Mouse (Mus musculus) midbrain, postnatal 0 days (tissue): Measurements from ENCODE around the gene Llph. TPM values are rescaled to one million over a fixed set of nuclear protein-coding genes. Genes with fewer than 3 reads are reported as not detected.
"Not testable (repeated sequence)": the region's sequence is repeated elsewhere in the genome, so short reads cannot be mapped to it uniquely, and the experiment has no call there.

Experiments used
- ATAC-seq: fragments of 200-750 bp; cut with Nextera tagmentation; 2 replicates; pipeline ENCODE4 v1.8.0; 2017; ENCODE audit warnings: moderate number of reproducible peaks, mild to moderate bottlenecking, moderate TSS enrichment, moderate library complexity; ENCODE audit not compliant: low FRiP score
- DNase-seq: peaks from one replicate; pipeline ENCODE4 v3.0.0-alpha.2; 2015; ENCODE audit warnings: low spot score
- H3K27ac ChIP-seq: fragments of 300-500 bp; sonication (generic); 2 replicates; pipeline ENCODE4 v1.5.1; 2014; ENCODE audit warnings: low read depth, mild to moderate bottlenecking, low read length, mixed read lengths
- H3K27me3 ChIP-seq: fragments of 300-500 bp; sonication (generic); 2 replicates; pipeline ENCODE4 v1.6.1; 2014; ENCODE audit warnings: low read length, control low read depth, mixed read lengths; ENCODE audit not compliant: insufficient read depth
- H3K36me3 ChIP-seq: fragments of 300-500 bp; sonication (generic); 2 replicates; pipeline ENCODE4 v1.6.1; 2014; ENCODE audit warnings: low read length, control low read depth, mixed read lengths; ENCODE audit not compliant: insufficient read depth
- H3K4me1 ChIP-seq: fragments of 300-500 bp; sonication (generic); 2 replicates; pipeline ENCODE4 v1.6.1; 2014; ENCODE audit warnings: mild to moderate bottlenecking, control low read depth, antibody characterized with exemption, low read length, mixed read lengths; ENCODE audit not compliant: insufficient read depth
- H3K4me2 ChIP-seq: fragments of 300-500 bp; sonication (generic); 2 replicates; pipeline ENCODE4 v1.6.1; 2014; ENCODE audit warnings: low read depth, mild to moderate bottlenecking, low read length, mixed read lengths; ENCODE audit not compliant: poor library complexity, severe bottlenecking
- H3K4me3 ChIP-seq: fragments of 300-500 bp; sonication (generic); 2 replicates; pipeline ENCODE4 v1.5.1; 2014; ENCODE audit warnings: low read depth, mild to moderate bottlenecking, low read length, moderate library complexity
- H3K9ac ChIP-seq: fragments of 300-500 bp; sonication (generic); replicated peaks from 2 replicates; pipeline ENCODE4 v1.6.1; 2014; ENCODE audit warnings: mild to moderate bottlenecking, low read length, moderate library complexity, mixed read lengths; ENCODE audit not compliant: poor library complexity, severe bottlenecking
- H3K9me3 ChIP-seq: fragments of 300-500 bp; sonication (generic); 2 replicates; pipeline ENCODE4 v1.6.1; 2016; ENCODE audit warnings: low read length, control low read depth
- CTCF ChIP-seq: IDR thresholded peaks from 2 replicates; pipeline ENCODE4 v1.5.1; 2016; ENCODE audit warnings: antibody characterized with exemption, mild to moderate bottlenecking
- WGBS: fragments of 180-500 bp; shearing (Covaris S2); extraction: QIAGEN DNeasy Blood & Tissue Kit; methylation state at CpG from one replicate; pipeline ENCODE4 v1.1.7; 2014; 5-methylcytosine and 5-hydroxymethylcytosine counted together
- polyA plus RNA-seq: library from polyadenylated mRNA; unstranded; fragments of >200 nt; fragmentation: Nextera tagmentation; extraction: Ambion mirVana; gene quantifications from 2 replicates; pipeline ENCODE4 v1.2.1, GENCODE M21; 2015
- total RNA-seq: library from RNA; depleted of rRNA; stranded (reverse); fragments of >200 nt; gene quantifications from 2 replicates; pipeline ENCODE4 v1.2.3, GENCODE M21; 2014

Llph gene
- total and polyA plus RNA-seq, 2 experiments from 2014 or later: 4.0 to 40.1 TPM

DNA sequence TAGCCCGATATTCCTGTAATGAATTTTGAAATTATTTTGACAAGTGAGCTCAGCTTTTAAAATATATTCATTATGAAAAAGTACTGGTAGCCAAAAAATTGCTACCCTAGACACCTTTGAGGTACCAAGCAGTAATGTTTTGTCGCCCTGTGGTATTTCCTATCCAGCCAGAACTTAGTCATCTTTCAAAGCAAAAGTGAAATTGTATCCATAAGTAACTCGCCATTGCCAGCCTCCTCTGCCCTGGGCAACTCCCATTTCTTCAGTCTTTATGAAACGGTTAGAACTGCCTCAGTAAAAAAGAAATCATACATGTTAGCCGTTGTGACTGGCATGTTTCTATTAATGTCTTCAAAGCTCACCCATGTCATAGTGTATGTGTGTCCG lies 17.3 kb upstream of the Llph start:
- TF ChIP-seq CTCF: no peak
- Histone ChIP-seq H3K27ac (no peak overlapping the region), H3K36me3 (no peaks in the 10 kb centered on the region), H3K9me3 (no peaks in the 10 kb centered on the region), H3K4me1 (no peaks in the 10 kb centered on the region), H3K9ac (no peak overlapping the region), H3K4me2 (peak overlapping the region; percentile 64), H3K4me3 (peak overlapping the region; percentile 75; the same call in 1 of the 2 replicates), H3K27me3 (no peaks in the 10 kb centered on the region)
- ATAC-seq: no peak
- DNase-seq: no peak
- 69% methylated on average over 6 of the region's 6 CpGs for WGBS

DNA sequence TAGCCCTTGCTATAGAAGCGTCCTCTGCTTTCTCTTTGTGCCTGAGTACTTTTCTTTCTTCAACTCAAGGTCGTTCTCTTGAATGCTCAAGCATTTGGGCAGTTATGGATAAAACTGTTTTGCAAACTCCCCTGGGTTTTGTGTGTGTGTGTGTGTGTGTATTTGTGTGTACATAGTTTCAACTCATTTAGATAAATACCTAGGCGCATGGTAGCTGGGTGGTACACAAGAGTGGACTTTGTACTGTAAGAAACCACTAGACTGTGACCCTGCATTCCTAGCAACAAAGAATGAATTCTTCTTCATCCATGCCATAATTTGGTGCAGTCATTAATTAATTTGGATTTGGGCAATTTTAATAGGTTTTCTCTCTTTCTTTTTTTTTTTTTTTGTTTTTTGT lies 16.8 kb upstream of the Llph start:
- Histone ChIP-seq H3K4me3 (no peak overlapping the region), H3K36me3 (no peaks in the 10 kb centered on the region), H3K9ac (no peak overlapping the region), H3K4me1 (no peaks in the 10 kb centered on the region), H3K4me2 (no peak overlapping the region), H3K27ac (no peak overlapping the region), H3K9me3 (no peaks in the 10 kb centered on the region), H3K27me3 (no peaks in the 10 kb centered on the region)
- no peak for DNase-seq
- no peak for TF ChIP-seq CTCF
- no peak for ATAC-seq
- WGBS: 91% methylated on average over 3 of the region's 3 CpGs

DNA sequence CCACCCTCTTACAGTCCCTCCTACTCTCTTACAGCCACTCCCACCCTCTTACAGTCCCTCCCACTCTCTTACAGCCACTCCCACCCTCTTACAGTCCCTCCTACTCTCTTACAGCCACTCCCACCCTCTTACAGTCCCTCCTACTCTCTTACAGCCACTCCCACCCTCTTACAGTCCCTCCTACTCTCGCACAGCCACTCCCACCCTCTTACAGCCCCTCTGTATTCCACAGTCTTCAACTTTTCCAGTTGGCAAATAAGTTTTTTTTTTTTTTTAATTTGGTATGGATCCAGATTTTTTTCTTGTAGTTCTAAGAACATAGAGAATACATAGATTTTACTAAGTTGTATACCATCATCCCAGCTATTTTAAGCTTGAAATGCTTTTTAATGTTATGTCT lies 9.8 kb upstream of the Llph start:
- H3K9me3 ChIP-seq, H3K27me3 ChIP-seq, H3K4me2 ChIP-seq, H3K4me1 ChIP-seq, ATAC-seq, H3K9ac ChIP-seq, H3K4me3 ChIP-seq, DNase-seq, H3K27ac ChIP-seq, H3K36me3 ChIP-seq: not testable (repeated sequence)
- 86% methylated on average over 1 of the region's 1 CpGs for WGBS

DNA sequence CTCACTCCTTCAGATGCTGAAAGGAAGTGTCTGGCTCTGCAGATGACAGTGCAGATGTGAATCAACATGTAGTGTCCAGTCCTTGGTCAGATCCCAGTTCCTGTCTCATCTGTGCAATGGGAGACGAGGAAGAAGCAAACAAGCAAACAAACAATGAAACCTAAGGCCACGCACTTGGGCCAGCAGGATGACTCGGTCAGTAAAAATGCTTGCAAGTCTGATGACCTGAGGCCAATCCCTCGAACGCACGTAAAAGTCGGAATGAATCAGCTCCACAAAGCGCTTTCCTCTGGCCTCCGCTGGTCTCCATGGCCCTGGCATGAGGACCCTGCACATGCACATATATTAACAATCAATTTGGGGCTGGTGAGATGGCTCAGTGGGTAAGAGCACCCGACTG lies 7.9 kb upstream of the Llph start:
- Histone ChIP-seq H3K4me2 (no peak overlapping the region), H3K27me3 (no peaks in the 10 kb centered on the region), H3K36me3 (peaks cover 6% of the 10 kb centered on the region; the same call in 1 of the 2 replicates), H3K4me1 (no peaks in the 10 kb centered on the region), H3K4me3 (no peak overlapping the region), H3K9me3 (no peaks in the 10 kb centered on the region), H3K27ac (no peak overlapping the region), H3K9ac (no peak overlapping the region)
- no peak for ATAC-seq
- 93% methylated on average over 10 of the region's 10 CpGs for WGBS
- TF ChIP-seq CTCF: no peak
- DNase-seq: no peak

DNA sequence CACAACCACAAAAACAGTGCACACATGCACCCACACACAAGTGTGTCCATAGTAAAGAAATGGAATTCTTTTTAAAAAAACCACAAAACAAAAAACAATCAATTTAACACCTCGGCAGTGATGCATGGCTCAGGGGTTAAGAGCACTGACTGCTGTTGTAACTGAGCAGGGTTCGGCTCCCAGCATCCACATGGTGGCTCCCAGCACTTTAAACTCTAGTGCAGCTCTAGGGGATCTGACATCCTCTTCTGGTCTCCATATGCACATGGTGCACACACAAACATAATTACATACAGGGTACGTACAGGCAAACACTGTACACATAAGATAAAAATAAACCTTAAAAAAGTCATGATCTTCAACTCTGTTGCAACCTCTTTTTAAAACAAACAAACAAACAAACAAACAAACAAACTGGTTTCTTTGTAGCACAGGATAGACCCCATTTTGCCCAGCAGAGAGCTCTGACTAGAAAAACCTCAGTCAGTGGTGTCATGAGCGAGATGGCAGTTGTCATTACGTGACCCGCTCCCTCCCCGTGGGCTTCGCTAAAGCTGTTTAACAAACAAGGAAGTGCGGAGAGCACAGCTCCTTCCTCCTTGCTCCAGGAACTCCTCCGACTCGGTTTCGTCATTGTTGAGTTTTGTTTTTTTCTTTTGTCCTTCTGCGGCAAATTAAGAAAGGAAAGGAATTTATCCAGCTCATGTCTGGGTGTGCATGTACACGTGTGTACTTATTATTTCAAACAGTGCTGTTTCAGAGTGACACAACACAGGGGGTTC lies 7.1 kb upstream of the Llph start:
- DNase-seq: no peak
- 86% methylated on average over 14 of the region's 14 CpGs for WGBS
- no peak for TF ChIP-seq CTCF

DNA sequence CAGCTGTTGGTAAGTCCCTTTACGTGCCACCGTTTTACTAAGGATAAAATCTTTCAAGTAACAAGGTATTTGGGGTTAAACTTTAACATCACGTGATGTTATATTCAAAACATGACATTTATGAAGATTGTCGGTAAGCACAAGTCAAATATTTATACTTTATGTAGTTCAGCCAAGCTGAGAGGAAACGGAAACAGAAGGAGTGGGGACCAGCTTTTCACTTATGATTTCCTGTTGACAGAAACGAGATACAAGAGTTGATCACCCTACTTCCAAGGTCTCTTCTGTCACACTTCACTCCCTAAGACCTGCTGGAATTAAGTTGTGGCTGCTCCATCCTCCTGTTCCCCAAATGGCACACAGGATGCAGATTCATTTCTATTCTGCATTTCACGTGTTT lies 6.1 kb upstream of the Llph start:
- no peak for TF ChIP-seq CTCF
- no peaks in the 10 kb centered on the region for H3K4me1 ChIP-seq
- no peaks in the 10 kb centered on the region for H3K9me3 ChIP-seq
- no peak overlapping the region for H3K4me2 ChIP-seq
- H3K36me3 ChIP-seq: peaks cover 6% of the 10 kb centered on the region; the same call in 1 of the 2 replicates
- no peak overlapping the region for H3K4me3 ChIP-seq
- DNase-seq (no peak), ATAC-seq (no peak)
- no peak overlapping the region for H3K9ac ChIP-seq
- WGBS: 90% methylated on average over 7 of the region's 7 CpGs
- H3K27me3 ChIP-seq: no peaks in the 10 kb centered on the region
- no peak overlapping the region for H3K27ac ChIP-seq

More for the DNA sequence above, 7.1 kb upstream of the Llph start:
- no peak for ATAC-seq
- Histone ChIP-seq H3K4me1 (no peaks in the 10 kb centered on the region), H3K27me3 (no peaks in the 10 kb centered on the region), H3K4me3 (no peak overlapping the region), H3K9ac (no peak overlapping the region), H3K27ac (no peak overlapping the region), H3K36me3 (peaks cover 6% of the 10 kb centered on the region; the same call in 1 of the 2 replicates), H3K9me3 (no peaks in the 10 kb centered on the region), H3K4me2 (no peak overlapping the region)
